ENCODE assay signal across 8 mouse cellular contexts in genomic region chr1:73826243-73826930, GRCm38 (mm10).
DNase-seq lines count a peak whose midpoint lies in the region; ATAC-seq and TF ChIP-seq lines count a peak whose summit lies in the region.

No protein-coding gene starts in this region.

- H3K4me3 ChIP-seq in bone marrow, adult 2 months (replicated peaks; ENCODE audit: control insufficient read depth, low read depth, low read length), result no peak overlapping the region
- no peak overlapping the region for H3K4me3 ChIP-seq in embryonic facial prominence, embryonic 14.5 days (ENCODE audit: low read depth, low read length)
- H3K4me3 ChIP-seq in limb, embryonic 11.5 days (ENCODE audit: low read depth, low read length), result no peak overlapping the region

- peak; percentile 88 to 89 for DNase-seq in B cell, adult 2 months
- peak; percentile 91 for DNase-seq in embryonic facial prominence, embryonic 14.5 days (ENCODE audit: low spot score)
- DNase-seq in heart, adult 8-10 months (ENCODE audit: low spot score), result peak; percentile 83
- DNase-seq in kidney, adult 8-10 months, result peak; percentile 73 to 91
- peak; percentile 94 for DNase-seq in limb, embryonic 11.5 days (ENCODE audit: low spot score)
- peak; percentile 43 for DNase-seq in naive thymus-derived CD4-positive, alpha-beta T cell, adult 2 months (ENCODE audit: low read depth)
- peak; percentile 78 for DNase-seq in splenic B cell, adult 2 months (ENCODE audit: low read depth, low spot score)

- H3K9me3 ChIP-seq in embryonic facial prominence, embryonic 14.5 days (ENCODE audit: control insufficient read depth, low read length), result no peaks in the 10 kb centered on the region
- H3K9me3 ChIP-seq in limb, embryonic 11.5 days (ENCODE audit: control insufficient read depth, low read length), result no peaks in the 10 kb centered on the region

- H3K27ac ChIP-seq in bone marrow, adult 2 months (ENCODE audit: control insufficient read depth, insufficient read depth, low read depth, low read length, poor library complexity), result no peak overlapping the region
- H3K27ac ChIP-seq in embryonic facial prominence, embryonic 14.5 days (replicated peaks; ENCODE audit: low read depth, low read length), result no peak overlapping the region
- no peak overlapping the region for H3K27ac ChIP-seq in limb, embryonic 11.5 days (replicated peaks; ENCODE audit: low read depth, low read length)

- no peak overlapping the region for H3K4me2 ChIP-seq in embryonic facial prominence, embryonic 14.5 days (ENCODE audit: low read depth, low read length)
- H3K4me2 ChIP-seq in limb, embryonic 11.5 days (ENCODE audit: low read depth, severe bottlenecking), result no peak overlapping the region

- TF ChIP-seq POLR2A in bone marrow, adult 2 months (IDR thresholded peaks at IDR 0.05; ENCODE audit: borderline replicate concordance, control insufficient read depth, low read depth, low read length), result no peak

- peak; percentile 96 for TF ChIP-seq CTCF in bone marrow, adult 2 months (IDR thresholded peaks at IDR 0.05; ENCODE audit: control insufficient read depth, insufficient read depth, low read length)

- no peaks in the 10 kb centered on the region for H3K4me1 ChIP-seq in bone marrow, adult 2 months (ENCODE audit: control insufficient read depth, insufficient read depth, low read length)
- H3K4me1 ChIP-seq in embryonic facial prominence, embryonic 14.5 days (ENCODE audit: control insufficient read depth, insufficient read depth, low read length), result peaks cover 30% of the 10 kb centered on the region
- H3K4me1 ChIP-seq in limb, embryonic 11.5 days (ENCODE audit: control insufficient read depth, insufficient read depth, low read length), result peaks cover 2% of the 10 kb centered on the region; the same call in 1 of the 2 replicates

- no peaks in the 10 kb centered on the region for H3K27me3 ChIP-seq in embryonic facial prominence, embryonic 14.5 days (replicated peaks; ENCODE audit: control insufficient read depth, insufficient read depth, low read length)
- no peaks in the 10 kb centered on the region for H3K27me3 ChIP-seq in limb, embryonic 11.5 days (ENCODE audit: control insufficient read depth, insufficient read depth, low read length)
- H3K27me3 ChIP-seq in splenic B cell, adult 2 months (ENCODE audit: control insufficient read depth, insufficient read depth, low read length, poor library complexity, severe bottlenecking), result no peaks in the 10 kb centered on the region; the same call in 1 of the 2 replicates

- H3K9ac ChIP-seq in embryonic facial prominence, embryonic 14.5 days (ENCODE audit: low read depth, low read length), result no peak overlapping the region
- no peak overlapping the region for H3K9ac ChIP-seq in limb, embryonic 11.5 days (ENCODE audit: low read length)

- no peaks in the 10 kb centered on the region for H3K36me3 ChIP-seq in embryonic facial prominence, embryonic 14.5 days (ENCODE audit: control insufficient read depth, insufficient read depth, low read length)
- H3K36me3 ChIP-seq in limb, embryonic 11.5 days (ENCODE audit: control insufficient read depth, insufficient read depth, low read length), result no peaks in the 10 kb centered on the region
- H3K36me3 ChIP-seq in splenic B cell, adult 2 months (ENCODE audit: control insufficient read depth, insufficient read depth, low read length, poor library complexity, severe bottlenecking), result no peaks in the 10 kb centered on the region

- 46% methylated on average over 15 of the region's 15 CpGs for WGBS in bone marrow, adult 2 months
- WGBS in embryonic facial prominence, embryonic 14.5 days, result 37% methylated on average over 15 of the region's 15 CpGs
- 40% methylated on average over 15 of the region's 15 CpGs for WGBS in limb, embryonic 11.5 days

- ATAC-seq in embryonic facial prominence, embryonic 14.5 days (ENCODE audit: low read depth), result peak; percentile 81
- ATAC-seq in limb, embryonic 11.5 days (ENCODE audit: insufficient number of reproducible peaks, low FRiP score, low TSS enrichment, low read depth), result no peak; the same call in 1 of the 2 replicates

Comparison
In these comparisons a context has a peak if more than half of its experiments do, and no peak if none do; other contexts are left out.
1. DNase-seq: peak in every context shown above with its lines; median percentile 94 in limb, embryonic 11.5 days; 91 in embryonic facial prominence, embryonic 14.5 days; 88 in B cell, adult 2 months; 83 in heart, adult 8-10 months; 82 in kidney, adult 8-10 months; 78 in splenic B cell, adult 2 months; 43 in naive thymus-derived CD4-positive, alpha-beta T cell, adult 2 months.